9 mouse cellular contexts compared by ENCODE assay signal in the genomic region with DNA sequence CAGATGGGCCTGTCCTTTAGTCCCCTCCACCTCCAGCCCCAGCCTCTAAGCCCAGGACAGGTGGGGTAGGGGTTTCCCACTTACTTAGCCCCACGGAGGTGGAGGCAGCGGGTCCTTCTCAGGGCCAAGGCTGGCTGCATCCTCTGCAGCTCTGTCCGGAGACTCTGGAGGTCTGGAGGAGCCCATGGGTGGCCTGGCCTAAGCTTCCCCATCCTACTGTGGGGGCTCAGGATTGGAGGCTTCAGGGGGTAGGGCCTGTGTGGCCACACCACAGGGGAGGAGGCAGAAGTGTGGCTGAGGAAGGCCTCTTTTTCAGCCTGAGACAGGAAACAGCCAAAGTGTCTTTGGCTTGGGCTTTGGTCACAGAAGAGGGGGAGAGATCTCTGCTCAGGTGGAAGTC. TPM values are rescaled to one million over a fixed set of nuclear protein-coding genes. Genes with fewer than 3 reads are reported as not detected.
DNase-seq lines count a peak whose midpoint lies in the region; ATAC-seq lines count a peak whose summit lies in the region.
"Had no signal": no experiment of that assay in that cellular context is flagged by ENCODE, and none has a peak within 500 bp of the region (broad histone marks: within the 10 kb centered on the region; RNA-seq: fewer than 3 reads in every experiment).

No protein-coding gene starts in this region.

- peaks cover 54% of the 10 kb centered on the region for H3K4me1 ChIP-seq in hindbrain, embryonic 10.5 days (replicated peaks)
- H3K4me1 ChIP-seq in hindbrain, embryonic 13.5 days (replicated peaks), result peaks cover 50% of the 10 kb centered on the region
- peaks cover 2% of the 10 kb centered on the region; the same call in 1 of the 2 replicates for H3K4me1 ChIP-seq in brown adipose tissue, adult 24 weeks (ENCODE audit: control insufficient read depth, insufficient read depth, insufficient read length, low read length)

- peak overlapping the region; percentile 92 for H3K27ac ChIP-seq in hindbrain, embryonic 10.5 days
- H3K27ac ChIP-seq in hindbrain, embryonic 13.5 days, result no peak overlapping the region
- H3K27ac ChIP-seq in brown adipose tissue, adult 24 weeks (replicated peaks; ENCODE audit: low read depth, low read length), result peak overlapping the region; percentile 69
- H3K27ac ChIP-seq in macrophage, result peak overlapping the region; percentile 52

- intact Hi-C loops in heart, postnatal 25 days (cut with DNase I), result no loop called here

- WGBS in hindbrain, embryonic 10.5 days, result 81% methylated on average over 3 of the region's 3 CpGs
- WGBS in hindbrain, embryonic 13.5 days, result 86% methylated on average over 3 of the region's 3 CpGs
- WGBS in macrophage (ENCODE audit: missing documents), result 7% methylated on average over 3 of the region's 3 CpGs

- no peak overlapping the region for H3K9ac ChIP-seq in hindbrain, embryonic 13.5 days

- H3K79me2 ChIP-seq in macrophage (ENCODE audit: inconsistent target), result peaks cover 12% of the 10 kb centered on the region; the same call in 1 of the 2 replicates

- no peaks in the 10 kb centered on the region for H3K9me3 ChIP-seq in hindbrain, embryonic 10.5 days
- H3K9me3 ChIP-seq in hindbrain, embryonic 13.5 days, result no peaks in the 10 kb centered on the region

- H3K27me3 ChIP-seq in hindbrain, embryonic 10.5 days (ENCODE audit: insufficient read depth, poor library complexity, severe bottlenecking), result no peaks in the 10 kb centered on the region
- no peaks in the 10 kb centered on the region for H3K27me3 ChIP-seq in hindbrain, embryonic 13.5 days

- no peak overlapping the region for H3K4me2 ChIP-seq in hindbrain, embryonic 13.5 days

- no peak for ATAC-seq in hindbrain, embryonic 13.5 days (ENCODE audit: low FRiP score)

- no peak for DNase-seq in hindbrain, embryonic 10.5 days (ENCODE audit: low spot score)
- DNase-seq in heart, postnatal 25 days (ENCODE audit: low spot score), result peak; percentile 41
- DNase-seq in ovary, postnatal 10 days (ENCODE audit: low spot score), result no peak
- no peak for DNase-seq in ovary, adult 18-20 months (ENCODE audit: low spot score)
- no peak for DNase-seq in retina, postnatal 1 day

- peaks cover 32% of the 10 kb centered on the region for H3K36me3 ChIP-seq in hindbrain, embryonic 10.5 days
- H3K36me3 ChIP-seq in hindbrain, embryonic 13.5 days, result peaks cover 51% of the 10 kb centered on the region
- H3K36me3 ChIP-seq in macrophage (ENCODE audit: inconsistent target), result peaks cover under 1% of the 10 kb centered on the region; the same call in 1 of the 2 replicates

- no peak overlapping the region for H3K4me3 ChIP-seq in hindbrain, embryonic 10.5 days
- H3K4me3 ChIP-seq in hindbrain, embryonic 13.5 days, result no peak overlapping the region
- H3K4me3 ChIP-seq in brown adipose tissue, adult 24 weeks (ENCODE audit: insufficient read depth, low read depth, low read length), result peak overlapping the region; percentile 49
- peak overlapping the region; percentile 64 for H3K4me3 ChIP-seq in macrophage (ENCODE audit: inconsistent target)
- H3K4me3 ChIP-seq: erythroblast, embryonic 14.5 days had no signal

RNA-seq across cellular contexts. Expression of a gene that starts 10.4 kb away (rescaled TPM):
- 8.6 and 16.3 TPM in 2 replicates for polyA plus RNA-seq in hindbrain, embryonic 10.5 days (2016; fragmentation: Nextera tagmentation; extraction: Ambion mirVana)
- 21.6 and 23.4 TPM in 2 replicates for polyA plus RNA-seq in hindbrain, embryonic 13.5 days (2015; fragmentation: Nextera tagmentation; extraction: Ambion mirVana)
- polyA plus RNA-seq in brown adipose tissue, adult 24 weeks (2012; ENCODE audit: insufficient read depth, insufficient read length, missing spikeins), result 4.1 and 7.5 TPM in 2 replicates
- total RNA-seq in heart, postnatal 25 days (2021), result 1 to 10 TPM; 4.7 to 5.0 TPM
- 10 to 100 TPM in 21 of 26 experiments, 1 to 10 TPM in 5; 4.9 to 62.9 (median 32.8) TPM for total RNA-seq in macrophage (2018; cell fraction: chromatin; rRNA removed)
- 10 to 100 TPM; 13.6 to 28.7 (median 23.3) TPM for total RNA-seq in macrophage (2018; cell fraction: cytosol; rRNA removed)
- 10 to 100 TPM in 21 of 26 experiments, 1 to 10 TPM in 5; 6.9 to 51.3 (median 20.3) TPM for total RNA-seq in macrophage (2018; cell fraction: nucleus; rRNA removed)
- 16.9 to 25.3 TPM (median 20.3 TPM) in 3 replicates for polyA plus RNA-seq in macrophage (2018)

RNA-seq across cellular contexts. Expression of a gene that starts 38.7 kb away (rescaled TPM):
- 502 and 539 TPM in 2 replicates for polyA plus RNA-seq in hindbrain, embryonic 10.5 days (2016; fragmentation: Nextera tagmentation; extraction: Ambion mirVana)
- 336 and 347 TPM in 2 replicates for polyA plus RNA-seq in hindbrain, embryonic 13.5 days (2015; fragmentation: Nextera tagmentation; extraction: Ambion mirVana)
- polyA plus RNA-seq in brown adipose tissue, adult 24 weeks (2012; ENCODE audit: insufficient read depth, insufficient read length, missing spikeins), result 116 and 126 TPM in 2 replicates
- total RNA-seq in heart, postnatal 25 days (2021), result 100 to 1,000 TPM; 135 to 146 TPM
- total RNA-seq in macrophage (2018; cell fraction: chromatin; rRNA removed), result 100 to 1,000 TPM; 156 to 239 (median 217) TPM
- 100 to 1,000 TPM; 134 to 180 (median 160) TPM for total RNA-seq in macrophage (2018; cell fraction: cytosol; rRNA removed)
- 100 to 1,000 TPM; 156 to 225 (median 183) TPM for total RNA-seq in macrophage (2018; cell fraction: nucleus; rRNA removed)
- 92.6 to 190 TPM (median 145 TPM) in 3 replicates for polyA plus RNA-seq in macrophage (2018)

Comparison
In these comparisons a context has a peak if more than half of its experiments do, and no peak if none do; other contexts are left out.
1. H3K4me3 ChIP-seq: peak in brown adipose tissue, adult 24 weeks (single experiment) and macrophage (single experiment); none in hindbrain, embryonic 10.5 days (single experiment) and hindbrain, embryonic 13.5 days (single experiment).